Mouse (Mus musculus) Patski (cell line): ENCODE data around the gene Dnaja3. TPM values are rescaled to one million over a fixed set of nuclear protein-coding genes. Genes with fewer than 3 reads are reported as not detected.

Experiments used
- ATAC-seq: fragments of 100-300 bp; one replicate; pipeline ENCODE4 v1.8.0; 2021
- CTCF ChIA-PET: fragments of 350-600 bp; sonication (Branson Sonifier 250); formaldehyde crosslinking; loops from one replicate; lab custom pipeline; 2022; ENCODE audit warnings: inconsistent platforms; lab: Charles Lee
- POLR2A ChIA-PET: fragments of 350-600 bp; sonication (Branson Sonifier 250); formaldehyde crosslinking; loops from one replicate; lab custom pipeline; 2022; ENCODE audit warnings: antibody characterized with exemption, inconsistent platforms; lab: Charles Lee
- DNase-seq: peaks from one replicate; pipeline ENCODE4 v3.0.0-alpha.2; 2011; ENCODE audit warnings: low read depth, low spot score
- H3K27me3 ChIP-seq: fragments of 371-371 bp; one replicate; pipeline ENCODE4 v1.5.1; 2021
- CTCF ChIP-seq: fragments of 100-300 bp; IDR thresholded peaks from one replicate; pipeline ENCODE4 v1.5.1; 2021
- in situ Hi-C: fragments of 300-500 bp; cut with MboI; formaldehyde crosslinking; loops from 3 replicates; pipeline ENCODE4 v1.11.1; 2018; ENCODE audit warnings: low pct_unique_long_range_greater_than_20kb, mixed read lengths
- polyA plus RNA-seq: library from polyadenylated mRNA; unstranded; gene quantifications from one replicate; pipeline ENCODE4 v1.2.3, GENCODE M21; 2021

Gene Dnaja3
- polyA plus RNA-seq, 1 experiment from 2014 or later, result 84.4 TPM

GRCm38 (mm10) chr16:4647651-4648141 is 7.9 kb downstream of the Dnaja3 start:
- DNase-seq, result no peak
- TF ChIP-seq CTCF, result no peak
- ChIA-PET POLR2A (interaction anchor here (0.7 kb wide), 1 partner anchor 238 kb away, joined by 3 read pairs; no protein-coding TSS in a partner anchor), CTCF (interaction anchor here (1.2 to 2.1 kb wide), 2 partner anchors 10 to 20 kb away, joined by 4 to 6 read pairs; no protein-coding TSS in a partner anchor)
- ATAC-seq, result no peak
- H3K27me3 ChIP-seq, result no peaks in the 10 kb centered on the region
- in situ Hi-C loops, result no loop called here

- in situ Hi-C loops, result no loop called here
- no peaks in the 10 kb centered on the region for H3K27me3 ChIP-seq
- ATAC-seq, result no peak
- TF ChIP-seq CTCF, result no peak
- ChIA-PET CTCF (interaction anchor here (0.9 to 2.1 kb wide), 4 partner anchors 9 to 19 kb away, joined by 3 to 6 read pairs (median 4); no protein-coding TSS in a partner anchor), POLR2A (no interaction called here)
- no peak for DNase-seq
Observed at GRCm38 (mm10) chr16:4648416-4649023, 8.7 kb downstream of the Dnaja3 start.

GRCm38 (mm10) chr16:4649211-4649610 is 9.4 kb downstream of the Dnaja3 start:
- no peak for DNase-seq
- no peak for ATAC-seq
- TF ChIP-seq CTCF, result no peak
- in situ Hi-C loops, result no loop called here
- ChIA-PET POLR2A (no interaction called here), CTCF (interaction anchor here (0.9 to 2.1 kb wide), 3 partner anchors 17 to 19 kb away, joined by 3 to 6 read pairs (median 4); no protein-coding TSS in a partner anchor)
- no peaks in the 10 kb centered on the region for H3K27me3 ChIP-seq

- in situ Hi-C loops, result no loop called here
- POLR2A ChIA-PET, result no interaction called here
- no peak for DNase-seq
- CTCF ChIA-PET, result interaction anchor here (1.1 kb wide), 1 partner anchor 20 kb away, joined by 4 read pairs; no protein-coding TSS in a partner anchor
- H3K27me3 ChIP-seq, result no peaks in the 10 kb centered on the region
- ATAC-seq, result no peak
- no peak for TF ChIP-seq CTCF
Observed at GRCm38 (mm10) chr16:4649692-4650091, 9.9 kb downstream of the Dnaja3 start.

GRCm38 (mm10) chr16:4650161-4650560 is 10.4 kb downstream of the Dnaja3 start:
- ATAC-seq (no peak), DNase-seq (no peak)
- no peaks in the 10 kb centered on the region for H3K27me3 ChIP-seq
- TF ChIP-seq CTCF, result no peak
- CTCF ChIA-PET, result no interaction called here
- in situ Hi-C loops, result no loop called here
- POLR2A ChIA-PET, result no interaction called here

- ChIA-PET POLR2A (interaction anchor here (1.4 kb wide), 1 partner anchor 12 kb away, joined by 4 read pairs; no protein-coding TSS in a partner anchor), CTCF (interaction anchor here (1.3 kb wide), 1 partner anchor 16 kb away, joined by 3 read pairs; no protein-coding TSS in a partner anchor)
- in situ Hi-C loops, result no loop called here
- TF ChIP-seq CTCF, result no peak
- ATAC-seq (no peak), DNase-seq (no peak)
- no peaks in the 10 kb centered on the region for H3K27me3 ChIP-seq
Observed at GRCm38 (mm10) chr16:4651081-4651480, 11.3 kb downstream of the Dnaja3 start.

GRCm38 (mm10) chr16:4651624-4652023 is 11.8 kb downstream of the Dnaja3 start:
- ChIA-PET POLR2A (interaction anchor here (1.0 to 1.4 kb wide), 2 partner anchors 12 to 19 kb away, joined by 3 to 4 read pairs; no protein-coding TSS in a partner anchor), CTCF (interaction anchor here (1.3 kb wide), 1 partner anchor 16 kb away, joined by 3 read pairs; no protein-coding TSS in a partner anchor)
- no peaks in the 10 kb centered on the region for H3K27me3 ChIP-seq
- in situ Hi-C loops, result no loop called here
- ATAC-seq (no peak), DNase-seq (no peak)
- TF ChIP-seq CTCF, result no peak

GRCm38 (mm10) chr16:4652707-4653416 is 13.1 kb downstream of the Dnaja3 start:
- ATAC-seq, result no peak
- in situ Hi-C loops, result no loop called here
- DNase-seq, result no peak
- H3K27me3 ChIP-seq, result no peaks in the 10 kb centered on the region
- CTCF ChIA-PET, result interaction anchor here (6.7 to 6.8 kb wide), 2 partner anchors 15 to 21 kb away, joined by 65 to 83 read pairs; no protein-coding TSS in a partner anchor
- POLR2A ChIA-PET, result interaction anchor here (1.0 to 2.1 kb wide), 3 partner anchors 14 to 28 kb away, joined by 3 to 6 read pairs (median 4); partner anchors contain the start of gene Pam16
- TF ChIP-seq CTCF, result no peak

- CTCF ChIA-PET, result interaction anchor here (0.9 to 6.8 kb wide), 6 partner anchors 8 to 22 kb away, joined by 3 to 83 read pairs (median 10); no protein-coding TSS in a partner anchor
- in situ Hi-C loops, result no loop called here
- POLR2A ChIA-PET, result interaction anchor here (2.1 to 4.8 kb wide), 3 partner anchors 12 to 30 kb away, joined by 6 to 28 read pairs (median 19); partner anchors contain the start of gene Pam16
- ATAC-seq, result no peak
- no peaks in the 10 kb centered on the region for H3K27me3 ChIP-seq
- no peak for TF ChIP-seq CTCF
- no peak for DNase-seq
Observed at GRCm38 (mm10) chr16:4654706-4655105, 14.9 kb downstream of the Dnaja3 start.

GRCm38 (mm10) chr16:4655251-4655734 is 15.5 kb downstream of the Dnaja3 start:
- DNase-seq, result no peak
- POLR2A ChIA-PET, result interaction anchor here (1.1 to 4.8 kb wide), 5 partner anchors 13 to 81 kb away, joined by 3 to 28 read pairs (median 6); partner anchors contain the start of gene Pam16

More at GRCm38 (mm10) chr16:4655251-4655734, 15.5 kb downstream of the Dnaja3 start:
- no peak for TF ChIP-seq CTCF
- peak; percentile 17 for ATAC-seq
- no peaks in the 10 kb centered on the region for H3K27me3 ChIP-seq
- CTCF ChIA-PET, result interaction anchor here (0.6 to 6.8 kb wide), 8 partner anchors 10 to 48 kb away, joined by 3 to 83 read pairs (median 12); partner anchors contain the start of gene Pam16
- in situ Hi-C loops, result no loop called here
